Mouse (Mus musculus): ENCODE results near the gene Zfp275.
A peak's percentile ranks its signal among the peaks of the same experiment; 100 is the strongest.
"Not testable (repeated sequence)": the region's sequence is repeated elsewhere in the genome, so short reads cannot be mapped to it uniquely, and the experiment has no call there.

Gene Zfp275

GRCm38 (mm10) chrX:73342483-73342895 lies at the start of gene Zfp275:
TSS of gene Zfp275 (plus strand) at chrX:73342621.
- peak; percentile 79 for DNase-seq (ENCODE audit: low spot score)

GRCm38 (mm10) chrX:73292876-73293275 lies 49.5 kb upstream of the Zfp275 start, which contains the start of the genes Xlr5a and Xlr5c:
TSS of gene Xlr5a (minus strand) at chrX:73292976.
TSS of gene Xlr5c (minus strand) at chrX:73292976.
- DNase-seq (ENCODE audit: low spot score) = not testable (repeated sequence)

- DNase-seq (ENCODE audit: low spot score) = not testable (repeated sequence)
Observed at GRCm38 (mm10) chrX:73295745-73296144, 46.7 kb upstream of the Zfp275 start.

GRCm38 (mm10) chrX:73312522-73312921 lies 29.9 kb upstream of the Zfp275 start:
- peak; percentile 57 for DNase-seq (ENCODE audit: low spot score)

- DNase-seq (ENCODE audit: low spot score) = no peak
Observed at GRCm38 (mm10) chrX:73321029-73321428, 21.4 kb upstream of the Zfp275 start.

- no peak for DNase-seq (ENCODE audit: low spot score)
Observed at GRCm38 (mm10) chrX:73327215-73327614, 15.2 kb upstream of the Zfp275 start.

- no peak for DNase-seq (ENCODE audit: low spot score)
Observed at GRCm38 (mm10) chrX:73333548-73333947, 8.9 kb upstream of the Zfp275 start.

DNA sequence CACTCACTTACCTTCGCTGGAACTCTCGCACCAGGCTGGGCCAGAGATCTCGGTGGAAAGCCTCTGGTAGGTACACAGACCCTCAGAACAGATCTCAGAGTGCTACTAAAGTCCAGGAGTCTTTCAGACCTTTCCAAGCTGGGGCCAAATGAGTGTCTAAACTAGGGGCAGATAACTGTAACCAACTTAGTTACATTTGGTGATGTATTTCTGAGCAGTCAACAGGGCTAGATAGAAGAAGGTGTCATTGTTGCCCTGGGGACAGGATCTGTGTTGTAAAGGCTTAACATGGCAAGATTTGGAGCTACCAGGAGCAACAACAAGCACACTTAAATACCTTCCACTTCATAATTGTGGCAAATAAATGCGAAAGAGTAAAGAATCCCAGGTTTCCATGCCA lies 5.7 kb upstream of the Zfp275 start, which contains the start of gene Gm45015:
Gene Gm45015 (minus strand): TSS at position 101 of the 400 bp plus-strand sequence.
- DNase-seq (ENCODE audit: low spot score) = no peak

DNA sequence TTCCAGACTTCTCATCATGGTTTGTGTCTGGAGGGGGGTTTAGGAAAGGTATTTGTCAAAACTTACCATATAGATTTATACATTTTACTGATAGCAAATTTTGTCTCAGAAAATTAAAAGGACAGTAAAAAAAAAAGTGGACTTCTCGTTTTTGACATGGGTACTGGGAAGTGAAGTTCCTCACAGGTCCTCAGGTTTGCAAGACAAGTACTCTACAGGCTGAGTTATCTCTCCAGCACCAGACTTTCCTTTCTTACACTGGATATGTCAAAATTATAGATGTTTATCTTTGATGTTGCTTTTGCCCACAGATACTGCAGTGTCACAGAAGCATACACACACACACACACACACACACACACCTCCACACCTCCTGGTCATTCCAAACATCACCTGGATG lies 948 bp upstream of the Zfp275 start:
- DNase-seq (ENCODE audit: low spot score) = no peak

DNA sequence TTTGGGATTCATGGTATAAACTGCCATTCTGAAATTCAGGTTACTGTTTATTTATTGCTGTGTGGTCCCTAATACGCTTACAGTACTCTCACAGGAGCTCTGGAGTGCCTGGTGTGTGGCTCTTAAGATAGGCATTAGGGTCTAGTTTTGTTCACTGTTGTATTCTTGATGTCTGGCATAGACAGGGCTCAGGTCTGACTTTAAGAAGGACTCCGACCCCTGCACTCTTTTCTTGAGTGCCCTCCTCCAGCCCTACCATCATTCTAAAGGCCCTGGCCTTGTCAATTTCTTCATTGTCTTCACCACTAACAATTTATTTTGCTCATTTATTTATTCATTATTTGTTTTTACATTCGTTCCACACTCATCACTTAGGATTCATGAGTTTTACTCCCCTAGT lies 353 bp upstream of the Zfp275 start:
- DNase-seq (ENCODE audit: low spot score) = peak; percentile 0

- DNase-seq (ENCODE audit: low spot score) = peak; percentile 23
Observed at GRCm38 (mm10) chrX:73342941-73343735, 717 bp downstream of the Zfp275 start.

DNA sequence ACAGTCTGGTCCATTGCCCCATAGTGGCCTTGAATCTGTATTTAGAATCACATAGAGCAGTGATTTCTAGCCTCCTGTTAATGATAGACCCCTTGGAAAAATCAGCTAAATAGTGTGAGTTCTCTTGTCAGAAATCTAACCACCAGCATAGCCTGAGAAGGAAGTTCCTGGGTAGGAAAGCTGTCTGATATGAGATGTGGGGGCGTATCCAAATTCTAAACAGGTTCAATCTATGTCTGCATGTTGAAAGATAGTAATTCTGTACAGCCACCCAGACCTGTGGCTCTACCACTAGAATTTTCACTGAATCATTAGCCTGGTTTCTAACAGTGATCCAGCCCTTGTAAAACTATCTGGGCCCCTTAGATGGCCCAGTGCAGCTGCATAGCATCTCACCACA lies 1.4 kb downstream of the Zfp275 start:
- no peak for DNase-seq (ENCODE audit: low spot score)

GRCm38 (mm10) chrX:73344346-73344745 lies 1.9 kb downstream of the Zfp275 start:
- DNase-seq (ENCODE audit: low spot score) = no peak

GRCm38 (mm10) chrX:73356163-73356562 lies 13.7 kb downstream of the Zfp275 start:
- no peak for DNase-seq (ENCODE audit: low spot score)

- no peak for DNase-seq (ENCODE audit: low spot score)
Observed at GRCm38 (mm10) chrX:73356719-73357118, 14.3 kb downstream of the Zfp275 start.

DNA sequence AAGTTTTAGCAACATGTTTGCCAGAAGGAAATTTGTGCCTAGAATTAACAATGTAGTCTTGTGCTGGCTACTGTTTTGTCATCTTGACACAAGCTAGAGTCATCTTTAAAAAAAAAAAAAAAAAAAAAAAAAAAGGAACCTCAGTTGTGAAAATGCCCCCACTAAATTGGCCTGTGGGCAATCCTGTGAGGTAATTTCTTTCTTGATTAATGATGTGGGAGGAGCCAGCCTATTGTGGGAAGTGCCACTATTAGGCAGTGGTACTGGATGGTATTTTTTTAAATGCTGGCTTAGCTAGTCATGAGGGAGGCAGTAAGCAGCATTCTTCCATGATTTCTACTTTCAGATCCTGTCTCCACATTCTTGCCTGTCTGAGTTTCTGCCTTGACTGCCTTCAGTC lies 20.9 kb downstream of the Zfp275 start:
- no peak for DNase-seq (ENCODE audit: low spot score)

GRCm38 (mm10) chrX:73384419-73384818 lies 42.0 kb downstream of the Zfp275 start:
- no peak for DNase-seq (ENCODE audit: low spot score)

DNA sequence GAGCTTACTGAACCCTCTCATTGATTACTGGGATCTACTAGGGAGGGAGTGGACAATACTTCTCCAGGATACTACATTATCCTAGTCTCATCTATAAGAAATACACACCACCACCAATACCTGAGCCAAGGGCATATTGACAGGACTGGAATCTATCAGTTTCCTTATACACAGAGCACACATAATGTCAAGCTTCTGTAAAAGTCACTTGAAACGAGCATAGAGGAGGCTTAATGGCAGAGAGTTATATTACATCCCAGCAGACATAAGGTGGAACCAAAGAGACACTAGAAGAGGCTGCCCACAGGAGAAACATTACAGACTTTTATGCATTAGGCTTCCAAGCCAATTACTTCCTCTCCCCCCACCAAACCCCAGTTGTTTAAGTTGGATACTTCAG lies 42.5 kb downstream of the Zfp275 start:
- DNase-seq (ENCODE audit: low spot score) = no peak

GRCm38 (mm10) chrX:73391481-73391880 lies 49.1 kb downstream of the Zfp275 start:
- DNase-seq (ENCODE audit: low spot score) = no peak

DNA sequence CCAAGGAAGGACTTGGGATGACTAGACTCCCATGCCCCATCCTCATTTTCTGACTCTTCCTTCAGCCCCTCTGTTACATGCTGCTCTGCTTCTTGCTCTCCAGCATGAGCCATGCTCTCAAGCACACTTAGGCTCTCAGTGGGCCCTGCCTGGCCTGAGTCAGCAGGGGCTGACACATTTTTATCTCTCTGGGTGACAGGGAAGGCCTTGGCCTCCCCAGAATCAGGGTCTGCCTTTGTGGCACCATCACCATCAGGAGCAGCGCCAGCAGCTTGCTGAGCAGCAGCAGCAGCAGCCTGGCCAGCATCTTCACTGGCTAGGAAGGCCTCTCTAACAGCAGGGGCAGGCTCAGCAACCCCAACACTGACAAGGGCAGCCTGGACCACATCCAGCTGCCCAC lies 54.0 kb downstream of the Zfp275 start:
- no peak for DNase-seq (ENCODE audit: low spot score)

DNA sequence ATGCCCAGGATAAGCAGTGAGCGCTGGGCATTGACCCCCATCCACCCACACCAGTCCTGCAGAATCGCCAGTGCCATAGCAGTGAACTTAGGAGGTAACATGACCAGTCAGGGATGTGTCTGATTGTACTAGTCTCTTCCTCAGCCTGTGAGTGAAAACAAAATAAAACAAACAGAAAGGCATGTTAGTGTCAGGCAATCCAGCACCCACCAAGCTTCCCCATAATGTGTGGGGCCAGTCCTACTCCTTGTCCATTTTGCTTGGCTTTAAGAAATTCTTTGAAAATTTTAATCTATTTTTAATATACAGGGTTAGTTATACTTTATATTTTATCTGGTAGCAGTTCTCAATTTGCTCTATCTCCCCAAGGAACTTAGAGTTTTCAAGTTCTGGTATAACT lies 56.2 kb downstream of the Zfp275 start, which contains the start of gene Gm18336:
Gene Gm18336 (minus strand): TSS at position 101 of the 400 bp plus-strand sequence.
- DNase-seq (ENCODE audit: low spot score) = not testable (repeated sequence)

DNA sequence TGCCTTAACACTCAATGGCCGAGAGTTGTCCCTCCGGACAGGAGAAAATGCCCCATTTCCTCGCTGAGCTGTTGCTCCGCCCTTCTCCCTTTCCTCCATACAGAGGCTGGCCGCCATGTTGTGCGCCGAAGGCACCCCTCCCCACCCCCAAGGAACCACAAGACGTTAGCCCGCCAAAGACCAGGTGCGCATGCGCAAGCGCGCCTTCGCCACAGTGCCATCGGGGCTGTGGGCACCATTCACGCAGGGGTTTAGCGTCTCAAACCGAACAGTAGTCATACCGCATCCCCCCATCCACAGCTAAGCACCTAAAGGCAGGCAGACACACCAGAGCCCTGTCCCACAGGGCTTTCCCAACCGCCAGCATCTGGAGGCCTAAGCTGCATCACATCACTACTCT lies 58.5 kb downstream of the Zfp275 start:
- no peak for DNase-seq (ENCODE audit: low spot score)

GRCm38 (mm10) chrX:73401616-73402015 lies 59.2 kb downstream of the Zfp275 start:
- no peak for DNase-seq (ENCODE audit: low spot score)

Measured in embryo, embryonic 10.5 days (tissue).